Mouse (Mus musculus): ENCODE results near the gene Gan. TPM values are rescaled to one million over a fixed set of nuclear protein-coding genes. Genes with fewer than 3 reads are reported as not detected.

Gan gene
- polyA plus RNA-seq, 2 experiments, result 3.6 to 7.6 TPM

GRCm38 (mm10) chr8:117115094-117115493, 42.8 kb upstream of the Gan start:
- Histone ChIP-seq H3K4me3 (replicated peaks; ENCODE audit: low read length) (no peak overlapping the region), H3K27me3 (ENCODE audit: control insufficient read depth, insufficient read depth, low read length) (no peaks in the 10 kb centered on the region), H3K36me3 (ENCODE audit: control insufficient read depth, insufficient read depth, low read length) (no peaks in the 10 kb centered on the region), H3K9ac (ENCODE audit: low read depth, low read length, severe bottlenecking) (no peak overlapping the region), H3K9me3 (ENCODE audit: control insufficient read depth, low read length) (no peaks in the 10 kb centered on the region), H3K27ac (replicated peaks; ENCODE audit: low read depth, low read length) (no peak overlapping the region), H3K4me2 (replicated peaks; ENCODE audit: low read depth, low read length, severe bottlenecking) (no peak overlapping the region), H3K4me1 (ENCODE audit: control insufficient read depth, insufficient read depth, low read length) (no peaks in the 10 kb centered on the region)
- ATAC-seq (ENCODE audit: low FRiP score, low read depth) (no peak), DNase-seq (ENCODE audit: low spot score) (no peak)
- TF ChIP-seq POLR2A (IDR thresholded peaks at IDR 0.05; ENCODE audit: borderline replicate concordance, extremely low read depth, insufficient read depth, insufficient read length), result no peak
- WGBS, result 48% methylated on average over 6 of the region's 6 CpGs

DNA sequence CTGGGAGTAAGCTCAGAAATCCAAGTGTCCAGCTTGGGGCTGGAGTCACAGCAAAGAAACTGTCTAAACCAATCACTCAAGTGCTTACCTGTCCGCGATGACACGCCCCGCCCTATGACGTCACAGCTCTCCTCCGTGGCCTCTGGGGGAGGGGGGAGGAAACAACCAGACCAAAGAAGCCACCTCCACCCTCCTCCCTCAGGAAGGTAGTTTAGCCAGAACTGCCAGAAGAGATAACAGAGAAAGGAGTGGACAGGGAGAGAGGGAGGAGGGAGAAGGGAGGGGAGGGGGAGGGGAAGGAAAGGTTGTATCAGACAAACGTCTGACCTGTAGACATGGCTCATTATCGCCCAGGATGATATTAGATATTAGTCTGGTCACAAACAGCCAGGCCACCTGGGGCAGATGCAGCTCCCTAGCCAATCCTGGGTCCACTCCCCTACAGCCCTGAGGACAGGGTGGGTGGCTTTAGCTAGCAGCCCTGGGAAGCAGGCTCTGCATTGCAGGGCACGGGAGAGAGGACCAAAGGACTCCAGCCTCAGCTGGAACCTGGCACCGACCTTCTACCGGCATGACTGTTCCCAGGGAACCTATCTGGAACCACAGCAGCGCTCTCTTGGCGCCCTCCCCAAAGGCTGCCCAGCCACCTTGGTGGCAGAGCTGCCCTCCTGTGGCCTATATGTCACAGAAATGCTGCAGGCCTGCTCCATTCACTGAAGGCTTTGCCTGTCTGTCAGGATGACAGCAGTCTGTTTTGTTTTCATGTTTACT, 42.1 kb upstream of the Gan start:
- DNase-seq (ENCODE audit: low spot score) (no peak), ATAC-seq (ENCODE audit: low FRiP score, low read depth) (no peak)
- Histone ChIP-seq H3K4me1 (ENCODE audit: control insufficient read depth, insufficient read depth, low read length) (no peaks in the 10 kb centered on the region), H3K9me3 (ENCODE audit: control insufficient read depth, low read length) (no peaks in the 10 kb centered on the region), H3K9ac (ENCODE audit: low read depth, low read length, severe bottlenecking) (no peak overlapping the region), H3K4me3 (replicated peaks; ENCODE audit: low read length) (no peak overlapping the region), H3K36me3 (ENCODE audit: control insufficient read depth, insufficient read depth, low read length) (no peaks in the 10 kb centered on the region), H3K27ac (replicated peaks; ENCODE audit: low read depth, low read length) (no peak overlapping the region), H3K27me3 (ENCODE audit: control insufficient read depth, insufficient read depth, low read length) (no peaks in the 10 kb centered on the region), H3K4me2 (replicated peaks; ENCODE audit: low read depth, low read length, severe bottlenecking) (no peak overlapping the region; the same call in 1 of the 2 replicates)
- no peak for TF ChIP-seq POLR2A (IDR thresholded peaks at IDR 0.05; ENCODE audit: borderline replicate concordance, extremely low read depth, insufficient read depth, insufficient read length)
- WGBS, result 13% methylated on average over 13 of the region's 13 CpGs

DNA sequence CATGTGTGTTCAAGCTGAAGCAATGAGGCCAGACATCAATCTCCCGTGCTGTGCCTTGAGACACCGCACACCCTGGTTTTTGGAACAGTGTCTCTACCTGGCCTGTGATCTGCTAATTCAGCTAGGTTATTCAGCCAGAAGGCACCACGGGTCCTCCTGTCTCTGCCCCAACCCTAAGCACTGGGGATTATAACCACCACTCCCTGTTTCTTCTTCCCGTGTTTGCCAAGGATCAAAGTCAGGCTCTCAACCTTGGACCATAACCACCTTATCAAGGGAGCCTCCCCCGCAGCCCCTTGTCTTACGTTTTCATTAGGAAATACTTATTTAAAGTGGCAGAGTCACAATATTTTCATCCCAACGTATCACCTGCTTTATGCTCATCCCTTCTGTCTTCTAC, 41.4 kb upstream of the Gan start:
- H3K4me1 ChIP-seq (ENCODE audit: control insufficient read depth, insufficient read depth, low read length), result no peaks in the 10 kb centered on the region
- no peak overlapping the region for H3K4me3 ChIP-seq (replicated peaks; ENCODE audit: low read length)
- no peak overlapping the region for H3K27ac ChIP-seq (replicated peaks; ENCODE audit: low read depth, low read length)
- WGBS, result 69% methylated on average over 7 of the region's 7 CpGs
- DNase-seq (ENCODE audit: low spot score) (no peak), ATAC-seq (ENCODE audit: low FRiP score, low read depth) (no peak)
- H3K27me3 ChIP-seq (ENCODE audit: control insufficient read depth, insufficient read depth, low read length), result no peaks in the 10 kb centered on the region
- no peak overlapping the region for H3K4me2 ChIP-seq (replicated peaks; ENCODE audit: low read depth, low read length, severe bottlenecking)
- TF ChIP-seq POLR2A (IDR thresholded peaks at IDR 0.05; ENCODE audit: borderline replicate concordance, extremely low read depth, insufficient read depth, insufficient read length), result no peak
- no peaks in the 10 kb centered on the region for H3K9me3 ChIP-seq (ENCODE audit: control insufficient read depth, low read length)
- H3K36me3 ChIP-seq (ENCODE audit: control insufficient read depth, insufficient read depth, low read length), result no peaks in the 10 kb centered on the region
- H3K9ac ChIP-seq (ENCODE audit: low read depth, low read length, severe bottlenecking), result no peak overlapping the region

DNA sequence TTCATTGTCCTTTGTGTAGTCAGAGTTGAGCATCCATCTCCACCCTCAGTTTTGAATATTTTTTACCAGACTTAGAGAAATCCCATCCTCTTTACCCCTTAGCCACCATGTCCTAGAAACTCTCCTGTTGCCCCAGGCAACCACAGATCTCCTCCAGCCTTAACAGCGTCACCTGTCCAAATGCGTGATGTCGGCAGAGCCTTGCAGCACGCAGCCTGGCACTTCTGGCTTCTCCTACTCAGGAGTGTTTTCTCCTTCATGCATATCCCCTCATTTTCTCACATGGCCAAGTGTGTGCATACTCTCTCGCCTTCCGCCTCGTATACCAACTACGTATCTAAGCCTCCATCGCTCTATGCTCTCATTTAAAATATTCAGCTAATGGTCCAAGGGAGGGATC, 39.5 kb upstream of the Gan start:
- no peak overlapping the region for H3K27ac ChIP-seq (replicated peaks; ENCODE audit: low read depth, low read length)
- DNase-seq (ENCODE audit: low spot score), result no peak
- H3K4me2 ChIP-seq (replicated peaks; ENCODE audit: low read depth, low read length, severe bottlenecking), result no peak overlapping the region
- H3K9me3 ChIP-seq (ENCODE audit: control insufficient read depth, low read length), result no peaks in the 10 kb centered on the region
- no peaks in the 10 kb centered on the region for H3K4me1 ChIP-seq (ENCODE audit: control insufficient read depth, insufficient read depth, low read length)
- H3K9ac ChIP-seq (ENCODE audit: low read depth, low read length, severe bottlenecking), result no peak overlapping the region
- no peaks in the 10 kb centered on the region for H3K27me3 ChIP-seq (ENCODE audit: control insufficient read depth, insufficient read depth, low read length)
- H3K4me3 ChIP-seq (replicated peaks; ENCODE audit: low read length), result no peak overlapping the region
- TF ChIP-seq POLR2A (IDR thresholded peaks at IDR 0.05; ENCODE audit: borderline replicate concordance, extremely low read depth, insufficient read depth, insufficient read length), result no peak
- no peak for ATAC-seq (ENCODE audit: low FRiP score, low read depth)
- WGBS, result 87% methylated on average over 9 of the region's 9 CpGs
- H3K36me3 ChIP-seq (ENCODE audit: control insufficient read depth, insufficient read depth, low read length), result no peaks in the 10 kb centered on the region

- 47% methylated on average over 8 of the region's 8 CpGs for WGBS
- no peaks in the 10 kb centered on the region for H3K27me3 ChIP-seq (ENCODE audit: control insufficient read depth, insufficient read depth, low read length)
- no peak overlapping the region for H3K4me3 ChIP-seq (replicated peaks; ENCODE audit: low read length)
- ATAC-seq (ENCODE audit: low FRiP score, low read depth) (no peak), DNase-seq (ENCODE audit: low spot score) (no peak)
- H3K4me2 ChIP-seq (replicated peaks; ENCODE audit: low read depth, low read length, severe bottlenecking), result no peak overlapping the region
- no peak overlapping the region for H3K9ac ChIP-seq (ENCODE audit: low read depth, low read length, severe bottlenecking)
- H3K9me3 ChIP-seq (ENCODE audit: control insufficient read depth, low read length), result no peaks in the 10 kb centered on the region
- no peak for TF ChIP-seq POLR2A (IDR thresholded peaks at IDR 0.05; ENCODE audit: borderline replicate concordance, extremely low read depth, insufficient read depth, insufficient read length)
- no peaks in the 10 kb centered on the region for H3K4me1 ChIP-seq (ENCODE audit: control insufficient read depth, insufficient read depth, low read length)
- no peaks in the 10 kb centered on the region for H3K36me3 ChIP-seq (ENCODE audit: control insufficient read depth, insufficient read depth, low read length)
- no peak overlapping the region for H3K27ac ChIP-seq (replicated peaks; ENCODE audit: low read depth, low read length)
Observed at GRCm38 (mm10) chr8:117121277-117121676, 36.7 kb upstream of the Gan start.

Data from limb, embryonic 14.5 days (tissue).